Mouse (Mus musculus): ENCODE measurements around the gene Prss36. TPM values are rescaled to one million over a fixed set of nuclear protein-coding genes. Genes with fewer than 3 reads are reported as not detected.
A peak's percentile ranks its signal among the peaks of the same experiment; 100 is the strongest.

Prss36 gene
- total and polyA plus RNA-seq, 3 experiments: 1.7 to 5.1 TPM; not detected in 1

GRCm38 (mm10) chr7:127935748-127936159 lies 10.8 kb downstream of the Prss36 start:
- Histone ChIP-seq H3K9ac (ENCODE audit: control insufficient read depth, low read depth, low read length, poor library complexity, severe bottlenecking) (peak overlapping the region; percentile 92), H3K79me2 (ENCODE audit: control insufficient read depth, insufficient read depth, low read length, poor library complexity) (peaks cover 1% of the 10 kb centered on the region; the same call in 1 of the 2 replicates), H3K27me3 (ENCODE audit: control insufficient read depth in 1 of 2, insufficient read depth in 2 of 2, low read length in 2 of 2) (no peaks in the 10 kb centered on the region), H3K27ac (ENCODE audit: control insufficient read depth, low read depth, low read length) (0 out of 2 replicates have a peak overlapping the region, but pooled peaks have one; percentile 20), H3K4me1 (ENCODE audit: control insufficient read depth in 1 of 2, insufficient read depth in 2 of 2, low read length in 2 of 2) (peaks cover 2 to 7% of the 10 kb centered on the region in 2 experiments; a peak in 3 of 4 replicates), H3K4me3 (ENCODE audit: control insufficient read depth in 1 of 2, insufficient read depth in 1 of 2, low read depth in 2 of 2, low read length in 2 of 2) (peak overlapping the region; percentile 79 to 89), H3K36me3 (ENCODE audit: control insufficient read depth in 1 of 2, insufficient read depth in 2 of 2, low read length in 2 of 2) (peaks cover 0 to 10% of the 10 kb centered on the region in 2 experiments; a peak in 2 of 4 replicates), H3K9me3 (replicated peaks; ENCODE audit: insufficient read depth, low read length) (no peaks in the 10 kb centered on the region)
- TF ChIP-seq CHD2 (IDR thresholded peaks at IDR 0.05; ENCODE audit: low read length): no peak
- TF ChIP-seq POLR2AphosphoS5 (IDR thresholded peaks at IDR 0.05; ENCODE audit: borderline replicate concordance, low read depth, low read length): no peak
- no peak for TF ChIP-seq ELF1 (IDR thresholded peaks at IDR 0.05; ENCODE audit: low read depth, low read length)
- no peak for TF ChIP-seq USF1 (IDR thresholded peaks at IDR 0.05; ENCODE audit: low read depth, low read length)
- no peak for TF ChIP-seq ETS1 (IDR thresholded peaks at IDR 0.05; ENCODE audit: low read depth, low read length)
- TF ChIP-seq E2F4 (IDR thresholded peaks at IDR 0.05; ENCODE audit: borderline replicate concordance, low read depth, low read length): no peak
- no peak for DNase-seq (ENCODE audit: low read depth, low spot score)

DNA sequence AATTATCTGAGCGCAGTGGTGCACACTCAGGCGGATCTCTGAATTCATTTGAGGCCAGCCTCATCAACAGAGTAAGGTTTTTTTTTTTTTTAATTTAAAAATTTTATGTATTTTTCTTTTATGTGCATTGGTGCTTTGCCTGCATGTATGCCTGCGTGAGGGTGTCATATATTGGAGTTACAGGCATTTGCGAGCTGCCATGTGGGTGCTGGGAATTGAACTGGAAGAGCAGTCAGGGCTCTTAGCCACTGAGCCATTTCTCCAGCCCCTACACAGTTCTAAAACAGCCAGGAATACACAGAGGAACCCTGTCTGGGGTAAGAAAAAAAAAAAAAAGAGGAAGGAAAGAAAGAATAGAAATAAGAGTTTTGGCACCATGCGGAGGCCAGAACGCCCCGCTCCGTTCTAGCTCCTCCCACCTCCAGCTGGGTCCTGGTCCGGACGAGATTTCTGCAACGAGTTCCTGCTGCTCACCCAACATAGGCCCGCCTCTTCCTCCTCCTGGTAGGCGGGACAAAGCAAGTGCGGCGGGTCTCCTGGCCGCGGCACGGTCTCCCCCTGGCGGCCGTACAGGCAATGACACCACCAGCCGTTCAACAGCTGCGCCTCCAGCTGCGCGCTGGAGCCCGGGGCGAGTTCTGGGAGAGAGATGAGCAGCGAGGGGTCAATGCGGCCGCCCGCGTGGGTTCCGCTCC lies 11.3 kb downstream of the Prss36 start:
- H3K79me2 ChIP-seq (ENCODE audit: control insufficient read depth, insufficient read depth, low read length, poor library complexity): peaks cover 1% of the 10 kb centered on the region; the same call in 1 of the 2 replicates
- peak overlapping the region; percentile 79 to 89 for H3K4me3 ChIP-seq (ENCODE audit: control insufficient read depth in 1 of 2, insufficient read depth in 1 of 2, low read depth in 2 of 2, low read length in 2 of 2)
- peak overlapping the region; percentile 92 for H3K9ac ChIP-seq (ENCODE audit: control insufficient read depth, low read depth, low read length, poor library complexity, severe bottlenecking)
- H3K27ac ChIP-seq (ENCODE audit: control insufficient read depth, low read depth, low read length): peak overlapping the region; percentile 88
- H3K27me3 ChIP-seq (ENCODE audit: control insufficient read depth in 1 of 2, insufficient read depth in 2 of 2, low read length in 2 of 2): no peaks in the 10 kb centered on the region
- no peaks in the 10 kb centered on the region for H3K9me3 ChIP-seq (replicated peaks; ENCODE audit: insufficient read depth, low read length)
- peak; percentile 98 for DNase-seq (ENCODE audit: low read depth, low spot score)
- H3K4me1 ChIP-seq (ENCODE audit: control insufficient read depth in 1 of 2, insufficient read depth in 2 of 2, low read length in 2 of 2): peaks cover 2 to 7% of the 10 kb centered on the region in 2 experiments; a peak in 3 of 4 replicates
- peaks cover 0 to 10% of the 10 kb centered on the region in 2 experiments; a peak in 2 of 4 replicates for H3K36me3 ChIP-seq (ENCODE audit: control insufficient read depth in 1 of 2, insufficient read depth in 2 of 2, low read length in 2 of 2)
- TF ChIP-seq MXI1 (IDR thresholded peaks at IDR 0.05; ENCODE audit: low read depth, low read length): peak; percentile 82
- no peak for TF ChIP-seq RCOR1 (IDR thresholded peaks at IDR 0.05; ENCODE audit: low read depth, low read length)
- peak; percentile 87 for TF ChIP-seq MAX (IDR thresholded peaks at IDR 0.05; ENCODE audit: low read length)
- TF ChIP-seq MEF2A (IDR thresholded peaks at IDR 0.05; ENCODE audit: extremely low read depth, insufficient replicate concordance, low read depth, low read length, poor library complexity, severe bottlenecking): no peak
- peak; percentile 55 for TF ChIP-seq ELF1 (IDR thresholded peaks at IDR 0.05; ENCODE audit: low read depth, low read length)
- TF ChIP-seq POLR2AphosphoS2 (IDR thresholded peaks at IDR 0.05; ENCODE audit: low read length): peak; percentile 55
- TF ChIP-seq E2F4 (IDR thresholded peaks at IDR 0.05; ENCODE audit: borderline replicate concordance, low read depth, low read length): no peak
- TF ChIP-seq TBP (IDR thresholded peaks at IDR 0.05; ENCODE audit: low read depth, low read length): peak; percentile 78
- no peak for TF ChIP-seq BHLHE40 (IDR thresholded peaks at IDR 0.05; ENCODE audit: borderline replicate concordance, low read depth, low read length)
- TF ChIP-seq UBTF (IDR thresholded peaks at IDR 0.05; ENCODE audit: borderline replicate concordance, insufficient read depth, low read depth, low read length): no peak
- no peak for TF ChIP-seq CHD2 (IDR thresholded peaks at IDR 0.05; ENCODE audit: low read length)
- peak; percentile 85 for TF ChIP-seq ETS1 (IDR thresholded peaks at IDR 0.05; ENCODE audit: low read depth, low read length)
- no peak for TF ChIP-seq GABPA (IDR thresholded peaks at IDR 0.05; ENCODE audit: low read depth, low read length)
- TF ChIP-seq TAL1 (IDR thresholded peaks at IDR 0.05; ENCODE audit: low read length): no peak
- TF ChIP-seq GATA1 (IDR thresholded peaks at IDR 0.05; ENCODE audit: low read depth, low read length): no peak
- peak; percentile 92; the same call in 1 of the 2 replicates for TF ChIP-seq CHD1 (IDR thresholded peaks at IDR 0.05; ENCODE audit: low read depth, low read length)
- TF ChIP-seq POLR2AphosphoS5 (IDR thresholded peaks at IDR 0.05; ENCODE audit: borderline replicate concordance, low read depth, low read length): no peak
- TF ChIP-seq POLR2A (IDR thresholded peaks at IDR 0.05; ENCODE audit: control insufficient read depth in 1 of 2, insufficient read depth in 1 of 2, low read depth in 1 of 2, low read length in 2 of 2, poor library complexity in 1 of 2): peak; percentile 50 to 83; a peak in 3 of 4 replicates
- peak; percentile 96 for TF ChIP-seq SIN3A (IDR thresholded peaks at IDR 0.05; ENCODE audit: low read length)
- TF ChIP-seq ZC3H11A (IDR thresholded peaks at IDR 0.05; ENCODE audit: low read depth, low read length): peak; percentile 66
- peak; percentile 80 for TF ChIP-seq TCF12 (IDR thresholded peaks at IDR 0.05; ENCODE audit: low read depth, low read length)
- TF ChIP-seq EP300 (IDR thresholded peaks at IDR 0.05; ENCODE audit: low read depth in 1 of 2, low read length in 2 of 2): peak; percentile 28 to 35; a peak in 2 of 4 replicates
- peak; percentile 84 for TF ChIP-seq NELFE (IDR thresholded peaks at IDR 0.05; ENCODE audit: low read depth, low read length)
- 0 out of 2 replicates have a peak, but pooled peaks have one; percentile 20 for TF ChIP-seq MYB (IDR thresholded peaks at IDR 0.05; ENCODE audit: low read depth, low read length)
- no peak for TF ChIP-seq MAFK (IDR thresholded peaks at IDR 0.05; ENCODE audit: borderline replicate concordance, low read depth, low read length)
- TF ChIP-seq ZNF384 (IDR thresholded peaks at IDR 0.05; ENCODE audit: low read depth, low read length): peak; percentile 95
- peak; percentile 91 for TF ChIP-seq SMC3 (IDR thresholded peaks at IDR 0.05; ENCODE audit: low read depth, low read length)
- peak; percentile 81 for TF ChIP-seq HCFC1 (IDR thresholded peaks at IDR 0.05; ENCODE audit: low read depth, low read length)

Measured in MEL (cell line).